Mouse (Mus musculus) neutrophil, adult 65 days (primary cell): ENCODE results near the gene P2ry4. TPM values are rescaled to one million over a fixed set of nuclear protein-coding genes. Genes with fewer than 3 reads are reported as not detected.

Source experiments
- total RNA-seq: library from RNA; stranded (reverse); gene quantifications from 2 replicates; pipeline ENCODE4 v1.2.4, GENCODE M21; 2023

P2ry4 gene
- not detected in 2 replicates for total RNA-seq

DNA sequence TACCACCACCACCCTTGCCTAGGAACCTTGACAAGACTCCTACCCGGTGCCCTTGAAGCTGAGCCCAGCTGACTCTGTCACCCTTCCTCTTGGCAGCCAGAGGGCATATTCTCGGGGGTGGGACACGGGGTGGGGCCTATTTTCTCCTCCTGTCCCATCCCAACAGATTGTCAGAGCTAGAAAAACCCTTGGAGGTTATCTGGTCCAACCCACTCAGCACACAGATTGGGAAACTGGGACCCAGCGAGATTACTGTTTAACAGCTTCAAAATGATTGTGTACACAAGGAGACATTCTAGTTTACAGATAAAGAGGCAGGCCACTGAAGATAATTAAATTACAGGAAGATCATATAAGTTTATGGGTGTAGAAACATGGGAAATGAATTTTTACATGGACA lies at the start of gene P2ry4:
Gene P2ry4 (minus strand): TSS at position 79 of the 400 bp plus-strand sequence.

DNA sequence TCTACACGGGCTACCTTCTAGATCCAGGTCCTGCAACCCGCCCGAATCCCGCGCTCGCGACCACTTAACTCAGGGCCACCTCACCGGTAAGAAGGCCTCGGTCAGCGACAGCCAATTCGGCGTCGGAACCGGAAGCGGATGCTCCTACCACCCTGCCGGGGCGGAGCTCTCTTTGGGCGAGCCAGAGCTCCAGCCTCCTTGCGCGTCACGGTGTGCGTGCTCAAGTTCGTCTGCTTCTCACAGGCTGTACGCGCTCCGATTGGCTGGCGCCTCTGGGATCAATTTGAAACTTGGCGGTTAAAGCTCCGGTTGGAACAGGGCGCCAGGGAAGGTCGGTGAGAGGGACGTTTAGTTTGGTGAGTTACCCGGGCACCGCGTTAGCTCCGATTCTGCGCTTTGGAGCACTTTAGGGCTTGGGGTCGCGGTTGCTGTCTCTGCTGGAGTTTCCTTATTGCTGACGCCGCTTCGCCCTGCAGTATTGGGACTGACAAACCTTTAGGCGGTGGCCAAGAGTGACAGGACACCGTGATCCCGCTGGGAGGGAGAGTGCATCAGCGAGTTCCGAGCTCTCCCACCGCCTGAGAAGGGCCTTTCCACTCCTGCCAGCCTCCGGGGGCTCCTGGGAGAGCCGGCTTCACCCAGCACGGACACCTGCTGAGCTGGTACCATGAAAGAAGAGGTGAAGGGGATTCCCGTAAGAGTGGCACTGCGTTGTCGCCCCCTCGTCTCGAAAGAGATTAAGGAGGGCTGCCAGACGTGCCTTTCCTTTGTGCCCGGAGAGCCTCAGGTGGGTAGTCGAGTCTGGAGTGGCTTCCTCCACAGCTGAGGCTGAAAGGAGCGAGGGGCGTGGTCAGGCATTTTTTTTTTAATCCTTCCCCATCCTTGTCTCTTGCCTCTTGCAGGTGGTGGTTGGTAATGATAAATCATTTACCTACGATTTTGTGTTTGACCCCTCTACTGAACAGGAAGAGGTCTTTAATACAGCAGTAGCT lies 31.4 kb upstream of the P2ry4 start, which contains the start of gene Pdzd11:
Gene Pdzd11 (minus strand): TSS at position 767 of the 992 bp plus-strand sequence.

DNA sequence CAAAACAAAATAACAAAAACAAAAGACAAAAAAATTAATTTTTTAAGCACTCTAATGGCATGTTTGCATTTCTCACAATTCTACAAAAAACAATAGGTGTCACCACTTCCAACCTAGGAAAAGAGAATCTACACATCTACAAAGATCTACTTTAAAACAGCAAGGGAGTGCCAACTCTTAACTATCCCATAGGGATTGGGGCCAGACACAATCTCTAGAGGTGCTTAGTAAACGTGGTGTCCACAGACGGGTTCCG lies 30.8 kb upstream of the P2ry4 start, which contains the start of gene Kif4:
Gene Kif4 (plus strand): TSS at position 192 of the 256 bp plus-strand sequence.

DNA sequence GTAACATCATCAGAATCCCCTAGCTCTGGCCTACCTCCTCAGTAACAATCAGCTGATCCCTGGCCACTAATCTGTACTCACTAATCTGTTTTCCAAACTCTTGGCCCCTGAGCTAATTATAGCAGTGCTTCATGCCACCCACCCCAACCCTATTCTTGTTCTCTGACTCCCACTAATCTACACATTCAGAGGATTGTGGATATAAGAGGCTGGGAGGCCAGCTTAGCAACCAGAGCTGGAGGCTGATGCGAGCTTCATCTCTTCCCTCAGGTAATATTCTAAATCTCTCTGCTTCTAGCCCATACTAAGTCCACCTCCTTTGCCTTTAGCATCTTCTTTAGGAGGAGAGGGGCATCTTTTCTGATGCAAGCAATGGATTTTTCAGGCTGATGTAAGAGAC lies 10.6 kb upstream of the P2ry4 start, which contains the start of gene Arr3:
Gene Arr3 (plus strand): TSS at position 184 of the 400 bp plus-strand sequence.

DNA sequence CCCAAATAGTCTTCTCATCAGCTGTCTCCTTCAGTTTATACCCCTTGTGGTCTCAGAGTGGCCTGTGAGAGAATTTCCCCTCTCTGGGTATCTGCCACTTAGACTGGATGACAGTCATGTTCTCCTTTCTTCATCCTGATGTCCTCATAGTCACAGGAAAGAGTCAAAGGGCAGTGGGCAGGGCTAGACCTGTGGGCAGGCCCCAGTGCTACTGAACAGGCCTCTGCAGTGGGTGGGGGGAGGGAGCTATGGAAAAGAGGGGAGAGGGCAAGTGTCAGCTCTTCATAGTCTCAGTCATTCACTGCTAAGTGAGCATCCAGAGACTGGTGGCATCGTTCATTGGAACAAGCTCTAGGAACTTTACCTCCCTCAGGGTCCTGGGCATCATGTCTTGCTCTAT lies 22.7 kb downstream of the P2ry4 start, which contains the start of gene Awat1:
Gene Awat1 (plus strand): TSS at position 301 of the 400 bp plus-strand sequence.

Other genes starting within 250 kb of the P2ry4 start
- not detected in 2 replicates for gene Otud6a, start 165.9 kb downstream of the P2ry4 start, total RNA-seq
- not detected in 2 replicates for gene Awat2, start 152.2 kb downstream of the P2ry4 start, total RNA-seq
- gene Igbp1, start 100.6 kb downstream of the P2ry4 start, total RNA-seq: 33.3 and 35.8 TPM in 2 replicates
- 0.16 TPM in 1 of 2 replicates, not detected in the other for gene Dgat2l6, start 70.0 kb downstream of the P2ry4 start, total RNA-seq
- not detected in 2 replicates for gene Awat1, start 22.6 kb downstream of the P2ry4 start, total RNA-seq
- gene Arr3, start 10.6 kb upstream of the P2ry4 start, total RNA-seq: not detected in 2 replicates
- gene Kif4, start 30.9 kb upstream of the P2ry4 start, total RNA-seq: 19.2 and 22.7 TPM in 2 replicates
- gene Pdzd11, start 31.7 kb upstream of the P2ry4 start, total RNA-seq: 19.7 and 20.8 TPM in 2 replicates
- 0.32 and 0.45 TPM in 2 replicates for gene Gdpd2, start 135.0 kb upstream of the P2ry4 start, total RNA-seq
- gene Dlg3, start 172.9 kb upstream of the P2ry4 start, total RNA-seq: 0.52 and 0.79 TPM in 2 replicates